Mouse (Mus musculus): ENCODE measurements around the gene Tfap2e.

DNA sequence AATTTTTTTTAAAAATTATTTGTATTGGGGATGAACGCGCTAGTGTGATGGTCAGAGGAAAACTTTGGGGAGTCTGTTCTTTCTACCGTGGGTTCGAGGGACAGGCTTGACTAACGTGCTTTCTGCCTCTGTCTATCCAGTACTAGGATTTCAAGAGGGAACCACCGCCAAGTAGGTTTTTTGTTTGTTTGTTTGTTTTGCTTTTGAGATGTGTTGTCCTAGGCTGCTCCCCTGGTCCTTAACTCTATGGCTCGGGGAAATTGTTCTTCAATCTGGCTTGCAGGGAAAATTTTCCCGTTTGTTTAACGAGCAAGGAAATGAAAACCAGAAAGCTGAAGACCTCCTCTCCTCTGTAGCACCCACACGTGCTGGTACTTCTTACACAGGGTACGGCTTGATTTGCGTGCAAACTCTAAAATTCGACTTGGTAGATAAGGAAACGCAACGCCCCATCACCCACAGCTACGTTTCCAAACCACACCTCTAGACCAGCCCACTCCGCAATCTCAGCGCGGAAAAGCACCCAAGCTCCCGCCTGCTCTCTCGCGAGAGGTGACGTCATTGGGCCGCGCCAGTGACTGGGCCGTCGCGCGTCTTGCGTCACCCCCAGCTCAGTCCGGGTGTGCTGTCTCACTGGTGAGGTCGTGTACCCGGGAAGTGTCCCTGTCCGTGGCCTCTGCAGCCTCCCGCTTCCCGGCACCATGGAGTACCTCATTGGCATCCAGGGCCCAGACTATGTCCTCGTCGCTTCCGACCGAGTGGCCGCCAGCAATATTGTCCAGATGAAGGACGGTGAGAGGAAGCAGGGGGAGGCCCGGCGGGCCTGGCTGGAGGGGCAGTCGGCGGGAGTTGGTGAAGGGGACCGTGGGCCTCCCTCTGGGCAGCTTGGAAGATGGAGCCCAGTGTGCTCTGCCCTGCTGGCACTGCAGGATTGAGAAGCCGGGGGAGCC lies 58.7 kb downstream of the Tfap2e start, which contains the start of gene Psmb2:
- TF ChIP-seq CTCF (IDR thresholded peaks at IDR 0.05) (no peak), POLR2A (IDR thresholded peaks at IDR 0.05; ENCODE audit: insufficient read depth, low read depth, low read length) (peak; percentile 92)
